Mouse (Mus musculus): ENCODE measurements around the gene Zfp84.

GRCm38 (mm10) chr7:29828001-29828400 lies 59.6 kb downstream of the Zfp84 start:
- TF ChIP-seq CTCF (IDR thresholded peaks at IDR 0.05; ENCODE audit: insufficient read depth, low read length) (no peak), POLR2A (IDR thresholded peaks at IDR 0.05; ENCODE audit: borderline replicate concordance, extremely low read depth, low read depth, low read length) (no peak)

Measured in lung, adult 2 months (tissue).